Mouse (Mus musculus) hindbrain, embryonic 14.5 days (tissue): ENCODE measurements around the gene Prrc2b. TPM values are rescaled to one million over a fixed set of nuclear protein-coding genes. Genes with fewer than 3 reads are reported as not detected.

Experiments
- ATAC-seq: fragments of 200-750 bp; cut with Nextera tagmentation; 2 replicates; pipeline ENCODE4 v1.8.0; 2017; ENCODE audit warnings: moderate number of reproducible peaks, mild to moderate bottlenecking, moderate TSS enrichment, moderate library complexity; ENCODE audit not compliant: low FRiP score
- DNase-seq: peaks from one replicate; pipeline ENCODE4 v3.0.0-alpha.2; 2015; ENCODE audit warnings: low spot score
- H3K27ac ChIP-seq: fragments of 300-500 bp; sonication (generic); 2 replicates; pipeline ENCODE4 v1.5.1; 2014; ENCODE audit warnings: mild to moderate bottlenecking, moderate library complexity
- H3K27me3 ChIP-seq: fragments of 300-500 bp; sonication (generic); 2 replicates; pipeline ENCODE4 v1.6.1; 2014; ENCODE audit warnings: mild to moderate bottlenecking, low read length, mixed read lengths; ENCODE audit not compliant: control insufficient read depth, insufficient read depth
- H3K36me3 ChIP-seq: fragments of 300-500 bp; sonication (generic); replicated peaks from 2 replicates; pipeline ENCODE4 v1.6.1; 2014; ENCODE audit not compliant: control insufficient read depth, insufficient read depth
- H3K4me1 ChIP-seq: fragments of 300-500 bp; sonication (generic); replicated peaks from 2 replicates; pipeline ENCODE4 v1.6.1; 2014; ENCODE audit warnings: antibody characterized with exemption, low read length, mixed read lengths; ENCODE audit not compliant: control insufficient read depth, insufficient read depth
- H3K4me2 ChIP-seq: fragments of 300-500 bp; sonication (generic); replicated peaks from 2 replicates; pipeline ENCODE4 v1.6.1; 2014; ENCODE audit warnings: mild to moderate bottlenecking, moderate library complexity
- H3K4me3 ChIP-seq: fragments of 300-500 bp; sonication (generic); replicated peaks from 2 replicates; pipeline ENCODE4 v1.5.1; 2014; ENCODE audit warnings: mild to moderate bottlenecking, low read length
- H3K9ac ChIP-seq: fragments of 300-500 bp; sonication (generic); 2 replicates; pipeline ENCODE4 v1.6.1; 2014
- H3K9me3 ChIP-seq: fragments of 300-500 bp; sonication (generic); 2 replicates; pipeline ENCODE4 v1.6.1; 2016; ENCODE audit warnings: low read length; ENCODE audit not compliant: control insufficient read depth
- WGBS: fragments of 180-500 bp; shearing (Covaris S2); extraction: QIAGEN DNeasy Blood & Tissue Kit; methylation state at CpG from one replicate; pipeline ENCODE4 v1.1.7; 2014; 5-methylcytosine and 5-hydroxymethylcytosine counted together
- polyA plus RNA-seq: library from polyadenylated mRNA; unstranded; fragments of >200 nt; fragmentation: Nextera tagmentation; extraction: Ambion mirVana; gene quantifications from 2 replicates; pipeline ENCODE4 v1.2.1, GENCODE M21; 2014

The Prrc2b gene
- 105 and 119 TPM in 2 replicates for polyA plus RNA-seq

GRCm38 (mm10) chr2:32150924-32151659 is at the start of gene Prrc2b:
Gene Prrc2b (plus strand): TSS chr2:32151082.
- Histone ChIP-seq H3K4me2 (peak within 1 kb of the TSS; percentile 99), H3K4me1 (peaks cover 45% of the 10 kb centered on the region), H3K27ac (peak within 1 kb of the TSS; percentile 99), H3K9ac (peak within 1 kb of the TSS; percentile 99), H3K4me3 (peak within 1 kb of the TSS; percentile 88), H3K9me3 (no peaks in the 10 kb centered on the region), H3K36me3 (no peaks in the 10 kb centered on the region), H3K27me3 (no peaks in the 10 kb centered on the region)
- peak; percentile 66 for ATAC-seq
- DNase-seq: peak; percentile 71
- whole genome bisulfite sequencing: under 1% methylated on average over 59 of the region's 117 CpGs

GRCm38 (mm10) chr2:32102944-32103343 is 47.9 kb upstream of the Prrc2b start:
- WGBS: 42% methylated on average over 5 of the region's 5 CpGs
- Histone ChIP-seq H3K4me3 (no peak overlapping the region), H3K9ac (no peak overlapping the region), H3K27me3 (no peaks in the 10 kb centered on the region), H3K4me2 (no peak overlapping the region), H3K9me3 (peaks cover 4% of the 10 kb centered on the region; the same call in 1 of the 2 replicates), H3K4me1 (peaks cover 10% of the 10 kb centered on the region), H3K27ac (no peak overlapping the region), H3K36me3 (peaks cover 10% of the 10 kb centered on the region; the same call in 1 of the 2 replicates)
- ATAC-seq (no peak), DNase-seq (no peak)

GRCm38 (mm10) chr2:32103557-32103956 is 47.3 kb upstream of the Prrc2b start:
- Histone ChIP-seq H3K9me3 (peaks cover 4% of the 10 kb centered on the region; the same call in 1 of the 2 replicates), H3K27ac (no peak overlapping the region), H3K36me3 (peaks cover 14% of the 10 kb centered on the region; the same call in 1 of the 2 replicates), H3K4me1 (peaks cover 10% of the 10 kb centered on the region), H3K4me3 (no peak overlapping the region), H3K4me2 (no peak overlapping the region), H3K27me3 (no peaks in the 10 kb centered on the region), H3K9ac (no peak overlapping the region)
- ATAC-seq: no peak
- WGBS: 78% methylated on average over 7 of the region's 7 CpGs
- DNase-seq: no peak

DNA sequence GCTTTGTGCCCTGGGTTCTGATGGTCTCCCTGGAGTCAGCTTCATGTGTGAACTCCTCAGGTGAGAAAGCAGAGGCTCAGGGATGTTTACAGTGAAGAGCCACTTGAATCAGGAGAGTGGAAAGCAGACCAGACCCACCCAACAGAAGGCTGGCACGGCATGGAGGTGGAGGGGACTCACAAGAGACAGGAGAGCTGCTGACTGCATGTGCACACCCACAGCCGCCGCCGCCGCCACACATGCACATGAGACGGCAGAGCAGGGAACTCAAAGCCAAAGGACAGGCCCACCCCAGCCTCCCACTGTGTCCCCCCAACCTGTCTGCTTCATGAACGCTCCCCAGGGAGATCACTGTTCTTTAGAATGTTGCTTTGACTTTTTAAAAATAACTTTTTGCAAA is 46.8 kb upstream of the Prrc2b start:
- Histone ChIP-seq H3K27me3 (no peaks in the 10 kb centered on the region), H3K4me3 (no peak overlapping the region), H3K9me3 (peaks cover 4% of the 10 kb centered on the region; the same call in 1 of the 2 replicates), H3K36me3 (peaks cover 9% of the 10 kb centered on the region; the same call in 1 of the 2 replicates), H3K27ac (no peak overlapping the region), H3K9ac (no peak overlapping the region), H3K4me2 (no peak overlapping the region), H3K4me1 (peaks cover 10% of the 10 kb centered on the region)
- WGBS: 84% methylated on average over 7 of the region's 7 CpGs
- DNase-seq (no peak), ATAC-seq (no peak)

GRCm38 (mm10) chr2:32105117-32105913 is 45.6 kb upstream of the Prrc2b start:
- no peak overlapping the region for H3K4me2 ChIP-seq
- peaks cover 14% of the 10 kb centered on the region for H3K36me3 ChIP-seq
- no peak overlapping the region for H3K4me3 ChIP-seq
- no peaks in the 10 kb centered on the region for H3K27me3 ChIP-seq
- ATAC-seq: no peak
- 46% methylated on average over 16 of the region's 16 CpGs for WGBS
- no peak for DNase-seq
- H3K9ac ChIP-seq: 0 out of 2 replicates have a peak overlapping the region, but pooled peaks have one; percentile 20
- peaks cover 4% of the 10 kb centered on the region; the same call in 1 of the 2 replicates for H3K9me3 ChIP-seq
- H3K4me1 ChIP-seq: peaks cover 10% of the 10 kb centered on the region
- no peak overlapping the region; the same call in 1 of the 2 replicates for H3K27ac ChIP-seq

DNA sequence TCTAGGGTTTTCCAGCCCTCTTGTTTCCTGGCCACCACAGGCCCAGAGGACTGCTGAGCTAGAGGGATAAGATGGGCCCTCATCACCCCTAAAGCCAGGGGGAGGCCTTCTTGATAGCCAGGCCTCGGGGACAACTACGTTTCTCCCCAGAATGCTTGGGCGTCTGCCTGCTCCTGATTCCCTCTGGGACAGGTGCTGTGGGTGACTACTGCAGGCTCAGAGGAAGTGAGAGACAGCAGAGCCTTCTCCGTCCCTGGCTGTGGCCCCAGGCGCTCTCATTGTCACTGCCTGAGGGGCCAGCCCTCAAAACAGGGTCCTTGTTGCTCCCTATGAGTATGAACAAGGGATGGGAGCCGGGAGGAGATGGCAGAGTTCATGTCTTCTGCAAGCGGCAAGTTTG is 45.0 kb upstream of the Prrc2b start:
- peaks cover 20% of the 10 kb centered on the region for H3K36me3 ChIP-seq
- peaks cover 10% of the 10 kb centered on the region for H3K4me1 ChIP-seq
- no peak overlapping the region for H3K27ac ChIP-seq
- no peaks in the 10 kb centered on the region for H3K27me3 ChIP-seq
- no peak overlapping the region for H3K4me3 ChIP-seq
- H3K9ac ChIP-seq: no peak overlapping the region
- ATAC-seq (no peak), DNase-seq (no peak)
- 90% methylated on average over 7 of the region's 7 CpGs for WGBS
- H3K9me3 ChIP-seq: no peaks in the 10 kb centered on the region
- no peak overlapping the region for H3K4me2 ChIP-seq

DNA sequence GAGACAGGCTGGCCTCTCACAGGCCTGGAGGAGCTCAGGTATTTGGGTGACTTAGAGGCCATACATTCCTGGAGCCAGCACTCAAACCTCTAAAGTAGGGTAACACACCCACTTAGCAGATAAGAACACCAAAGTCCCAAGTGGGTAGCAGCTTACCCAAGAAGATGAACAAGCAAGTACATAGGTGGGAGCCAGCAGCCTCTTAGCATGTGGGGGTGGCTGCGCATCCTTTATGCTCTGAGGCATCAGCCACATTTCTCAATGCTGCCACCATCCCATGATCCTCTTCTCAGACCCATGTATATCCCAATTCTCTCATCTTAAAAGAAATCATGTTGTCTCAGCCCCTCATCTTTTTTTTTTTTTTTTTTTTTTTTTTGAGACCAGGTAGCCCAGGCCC is 39.6 kb upstream of the Prrc2b start:
- ATAC-seq (no peak), DNase-seq (no peak)
- 100% methylated on average over 1 of the region's 1 CpGs for WGBS

DNA sequence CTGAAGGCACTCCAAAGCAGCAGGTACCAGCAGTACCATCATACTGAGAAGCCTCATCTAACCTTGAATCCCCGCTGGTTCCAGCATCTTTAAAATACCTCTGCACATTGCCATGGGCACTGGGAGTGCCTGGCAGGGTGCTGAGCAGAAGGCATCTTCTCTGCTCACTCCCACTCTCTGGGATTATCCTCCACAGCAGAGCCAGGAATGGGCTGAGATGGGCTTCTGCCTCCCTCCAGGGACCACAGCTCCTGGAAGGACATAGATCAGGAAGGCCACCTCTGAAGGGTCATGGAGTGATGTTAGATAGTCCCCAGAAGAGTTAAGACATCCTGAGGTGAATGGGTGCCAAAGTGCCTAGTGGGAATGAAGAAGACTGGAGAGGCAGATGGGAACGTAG is 38.3 kb upstream of the Prrc2b start:
- Histone ChIP-seq H3K36me3 (peaks cover 20% of the 10 kb centered on the region), H3K9me3 (no peaks in the 10 kb centered on the region), H3K4me3 (no peak overlapping the region), H3K27me3 (no peaks in the 10 kb centered on the region), H3K4me2 (no peak overlapping the region), H3K27ac (no peak overlapping the region), H3K4me1 (no peaks in the 10 kb centered on the region), H3K9ac (no peak overlapping the region)
- DNase-seq (no peak), ATAC-seq (no peak)
- 80% methylated on average over 2 of the region's 2 CpGs for WGBS

More for the DNA sequence above, 39.6 kb upstream of the Prrc2b start:
- H3K9ac ChIP-seq: no peak overlapping the region
- no peaks in the 10 kb centered on the region for H3K9me3 ChIP-seq
- no peaks in the 10 kb centered on the region for H3K4me1 ChIP-seq
- no peak overlapping the region for H3K4me3 ChIP-seq
- no peak overlapping the region for H3K27ac ChIP-seq
- H3K36me3 ChIP-seq: peaks cover 20% of the 10 kb centered on the region
- H3K4me2 ChIP-seq: no peak overlapping the region
- H3K27me3 ChIP-seq: no peaks in the 10 kb centered on the region

DNA sequence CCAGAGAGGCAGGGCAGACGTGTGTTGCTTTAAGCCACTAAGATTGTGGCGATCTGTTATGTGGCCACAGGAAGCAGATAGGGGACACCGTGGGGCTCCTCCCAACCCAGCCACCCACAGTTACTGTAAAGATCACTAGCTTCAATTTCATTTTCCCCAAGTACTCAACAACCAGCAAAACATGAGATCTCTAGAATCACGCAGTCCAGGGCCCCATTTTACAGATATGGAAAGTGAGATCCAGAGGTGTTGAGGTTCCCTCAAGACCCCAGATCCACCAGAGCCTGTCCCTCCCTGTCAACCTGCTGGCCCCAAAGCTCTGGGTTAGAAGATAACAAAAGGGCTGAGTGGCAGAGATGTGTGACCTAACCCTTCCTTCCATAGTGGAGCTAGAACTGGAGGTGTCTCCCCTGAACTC is 35.0 kb upstream of the Prrc2b start:
- 94% methylated on average over 4 of the region's 4 CpGs for WGBS
- Histone ChIP-seq H3K4me1 (no peaks in the 10 kb centered on the region), H3K4me2 (no peak overlapping the region), H3K9me3 (no peaks in the 10 kb centered on the region), H3K27ac (no peak overlapping the region), H3K9ac (no peak overlapping the region), H3K4me3 (no peak overlapping the region), H3K36me3 (peaks cover under 1% of the 10 kb centered on the region; the same call in 1 of the 2 replicates), H3K27me3 (no peaks in the 10 kb centered on the region)
- ATAC-seq (no peak), DNase-seq (no peak)
